Mouse (Mus musculus): ENCODE measurements around the gene Mast3.

GRCm38 (mm10) chr8:70850947-70851346, 46.1 kb upstream of the Mast3 start:
- TF ChIP-seq POLR2A (IDR thresholded peaks at IDR 0.05; ENCODE audit: extremely low read depth, insufficient read depth, low read length): no peak
- no peak for TF ChIP-seq CTCF (IDR thresholded peaks at IDR 0.05; ENCODE audit: extremely low read depth, insufficient read depth, low read length)

Data from cortical plate, adult 2 months (tissue).